Mouse (Mus musculus): ENCODE measurements at regions not wholly inside any gene's neighbourhood (a gene's known extent, or its start where the extent isn't known, plus 50 kb on each side); places are given as distances from the start of the nearest gene placed in this dataset.

DNA sequence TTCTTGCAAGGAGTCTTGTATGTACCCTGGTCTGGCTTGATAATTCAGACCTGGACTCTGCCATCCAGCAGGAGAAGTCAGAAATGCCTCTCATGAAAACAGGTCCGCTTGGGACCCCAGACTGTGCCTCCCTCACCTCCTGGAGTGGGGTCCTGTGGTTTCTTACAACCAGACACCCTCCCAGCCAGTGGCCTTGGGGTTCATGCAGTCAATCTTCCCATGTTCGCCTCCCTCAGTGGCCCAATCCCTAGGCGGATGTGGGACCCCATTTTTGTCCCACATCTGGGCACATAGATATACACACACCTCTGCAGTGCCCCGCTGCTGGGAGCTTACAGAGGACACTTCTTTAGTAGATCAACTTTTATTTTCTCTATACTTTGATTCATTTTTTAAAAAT, 217.7 kb downstream of the Lrfn2 start:
- Histone ChIP-seq H3K4me2 (replicated peaks) (no peak overlapping the region), H3K36me3 (replicated peaks; ENCODE audit: control insufficient read depth, insufficient read depth) (no peaks in the 10 kb centered on the region), H3K9me3 (ENCODE audit: control insufficient read depth, low read length) (no peaks in the 10 kb centered on the region), H3K27me3 (ENCODE audit: control insufficient read depth, insufficient read depth, low read length) (no peaks in the 10 kb centered on the region), H3K9ac (no peak overlapping the region), H3K4me1 (replicated peaks; ENCODE audit: control insufficient read depth, insufficient read depth, low read length) (no peaks in the 10 kb centered on the region), H3K27ac (no peak overlapping the region), H3K4me3 (replicated peaks; ENCODE audit: low read length) (no peak overlapping the region)
- DNase-seq (ENCODE audit: low spot score), result no peak
- ATAC-seq (ENCODE audit: low FRiP score), result no peak
- WGBS, result 82% methylated on average over 4 of the region's 4 CpGs

DNA sequence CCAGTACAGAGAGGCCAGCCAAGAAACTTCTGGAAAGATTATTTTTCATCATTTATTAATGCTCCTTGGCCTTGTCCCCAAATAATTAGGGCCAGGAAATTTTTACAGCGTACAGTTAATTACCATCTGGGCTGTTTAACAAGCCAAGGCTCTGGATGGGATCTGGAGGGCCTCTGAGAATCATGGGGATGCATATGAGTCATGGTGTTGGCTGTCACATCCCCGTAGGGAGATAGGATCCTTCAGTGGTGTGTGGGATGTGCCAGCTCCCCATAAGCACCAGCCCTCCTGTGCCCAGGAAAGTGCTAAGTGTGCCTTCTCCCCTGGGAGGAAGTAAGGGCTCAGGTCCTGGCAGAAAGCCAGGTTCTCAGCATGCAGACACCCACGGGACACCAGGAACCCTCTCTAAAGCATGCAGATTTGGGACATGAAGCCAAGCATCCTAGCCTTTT, 218.8 kb downstream of the Lrfn2 start:
- H3K27ac ChIP-seq, result no peak overlapping the region
- no peaks in the 10 kb centered on the region for H3K27me3 ChIP-seq (ENCODE audit: control insufficient read depth, insufficient read depth, low read length)
- DNase-seq (ENCODE audit: low spot score), result no peak
- no peaks in the 10 kb centered on the region for H3K9me3 ChIP-seq (ENCODE audit: control insufficient read depth, low read length)
- no peaks in the 10 kb centered on the region for H3K36me3 ChIP-seq (replicated peaks; ENCODE audit: control insufficient read depth, insufficient read depth)
- 70% methylated on average over 3 of the region's 3 CpGs for WGBS
- no peak overlapping the region for H3K4me2 ChIP-seq (replicated peaks)
- H3K9ac ChIP-seq, result no peak overlapping the region
- H3K4me1 ChIP-seq (replicated peaks; ENCODE audit: control insufficient read depth, insufficient read depth, low read length), result no peaks in the 10 kb centered on the region
- H3K4me3 ChIP-seq (replicated peaks; ENCODE audit: low read length), result no peak overlapping the region
- no peak for ATAC-seq (ENCODE audit: low FRiP score)

DNA sequence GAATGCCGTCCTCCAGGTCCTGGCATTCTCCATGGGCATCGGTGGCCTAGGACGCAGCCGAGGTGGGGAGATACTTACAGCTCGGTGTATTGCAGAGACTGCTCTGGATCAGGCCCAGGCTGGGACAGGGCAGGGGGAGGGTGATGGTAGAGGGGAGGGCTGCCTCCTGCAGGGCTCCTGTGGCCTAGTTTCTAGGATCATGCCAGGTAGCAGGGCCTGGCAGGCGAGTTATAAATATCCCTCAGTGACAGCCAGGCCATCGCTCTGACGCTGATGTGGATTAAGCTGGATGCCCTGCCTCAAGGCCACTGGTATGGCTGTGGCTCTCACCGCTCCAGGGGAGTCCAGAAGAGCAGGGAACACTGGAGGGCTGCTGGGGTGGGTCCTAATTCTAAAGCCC, 221.8 kb downstream of the Lrfn2 start:
- Histone ChIP-seq H3K27ac (no peak overlapping the region), H3K4me1 (replicated peaks; ENCODE audit: control insufficient read depth, insufficient read depth, low read length) (no peaks in the 10 kb centered on the region), H3K9me3 (ENCODE audit: control insufficient read depth, low read length) (no peaks in the 10 kb centered on the region), H3K4me2 (replicated peaks) (no peak overlapping the region), H3K4me3 (replicated peaks; ENCODE audit: low read length) (no peak overlapping the region), H3K9ac (no peak overlapping the region), H3K36me3 (replicated peaks; ENCODE audit: control insufficient read depth, insufficient read depth) (no peaks in the 10 kb centered on the region), H3K27me3 (ENCODE audit: control insufficient read depth, insufficient read depth, low read length) (no peaks in the 10 kb centered on the region)
- no peak for DNase-seq (ENCODE audit: low spot score)
- WGBS, result 84% methylated on average over 9 of the region's 9 CpGs
- no peak for ATAC-seq (ENCODE audit: low FRiP score)

DNA sequence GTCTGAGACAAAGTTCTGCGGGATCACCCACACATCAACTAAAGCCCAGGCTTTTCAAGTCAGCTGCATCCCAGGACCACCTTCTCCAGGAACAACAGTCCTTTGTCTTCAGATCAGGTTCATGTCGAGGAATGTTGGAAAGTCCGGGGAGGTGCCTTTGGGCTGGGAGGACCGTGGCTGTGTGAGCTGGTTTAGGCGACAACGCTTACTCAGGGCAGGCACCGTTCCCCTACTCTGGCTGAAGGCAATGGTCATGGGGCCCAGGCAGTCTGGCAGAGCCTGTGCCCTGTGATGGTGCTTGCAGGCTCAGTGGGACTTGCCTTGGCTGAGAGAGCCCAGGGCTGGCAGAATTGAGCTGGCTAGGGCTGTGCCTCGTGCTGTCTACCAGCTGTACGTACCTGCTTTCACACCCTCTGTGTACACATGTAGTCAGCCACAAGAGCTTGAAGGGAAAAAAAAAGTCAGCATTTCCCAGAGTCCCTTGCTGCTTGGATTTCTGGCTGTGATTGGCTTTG, 222.9 kb downstream of the Lrfn2 start:
- Histone ChIP-seq H3K4me2 (replicated peaks) (no peak overlapping the region), H3K27me3 (ENCODE audit: control insufficient read depth, insufficient read depth, low read length) (no peaks in the 10 kb centered on the region), H3K4me3 (replicated peaks; ENCODE audit: low read length) (no peak overlapping the region), H3K27ac (no peak overlapping the region), H3K4me1 (replicated peaks; ENCODE audit: control insufficient read depth, insufficient read depth, low read length) (no peaks in the 10 kb centered on the region), H3K36me3 (replicated peaks; ENCODE audit: control insufficient read depth, insufficient read depth) (no peaks in the 10 kb centered on the region), H3K9ac (no peak overlapping the region), H3K9me3 (ENCODE audit: control insufficient read depth, low read length) (no peaks in the 10 kb centered on the region)
- no peak for DNase-seq (ENCODE audit: low spot score)
- 85% methylated on average over 9 of the region's 9 CpGs for WGBS
- ATAC-seq (ENCODE audit: low FRiP score), result no peak

DNA sequence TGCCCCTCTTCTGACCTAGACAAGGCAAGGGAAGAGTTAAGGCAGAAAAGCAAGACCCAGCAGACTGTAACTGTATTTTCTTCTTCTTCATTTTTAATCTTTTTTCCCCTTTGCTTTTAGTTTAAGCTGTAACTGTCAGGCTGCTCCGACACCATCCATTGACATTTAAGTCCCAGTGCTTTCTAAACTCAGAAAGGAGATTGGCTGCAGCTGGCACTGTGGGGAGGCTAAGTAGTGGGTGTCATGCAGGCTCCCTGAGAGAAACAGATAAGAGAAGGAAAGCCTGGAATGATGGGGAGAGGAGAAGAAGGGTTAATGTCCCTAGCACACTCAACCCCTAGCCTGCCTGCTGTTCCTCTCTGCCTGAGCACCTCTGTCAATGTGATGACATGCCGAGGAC, 225.4 kb downstream of the Lrfn2 start:
- WGBS, result 79% methylated on average over 2 of the region's 2 CpGs

DNA sequence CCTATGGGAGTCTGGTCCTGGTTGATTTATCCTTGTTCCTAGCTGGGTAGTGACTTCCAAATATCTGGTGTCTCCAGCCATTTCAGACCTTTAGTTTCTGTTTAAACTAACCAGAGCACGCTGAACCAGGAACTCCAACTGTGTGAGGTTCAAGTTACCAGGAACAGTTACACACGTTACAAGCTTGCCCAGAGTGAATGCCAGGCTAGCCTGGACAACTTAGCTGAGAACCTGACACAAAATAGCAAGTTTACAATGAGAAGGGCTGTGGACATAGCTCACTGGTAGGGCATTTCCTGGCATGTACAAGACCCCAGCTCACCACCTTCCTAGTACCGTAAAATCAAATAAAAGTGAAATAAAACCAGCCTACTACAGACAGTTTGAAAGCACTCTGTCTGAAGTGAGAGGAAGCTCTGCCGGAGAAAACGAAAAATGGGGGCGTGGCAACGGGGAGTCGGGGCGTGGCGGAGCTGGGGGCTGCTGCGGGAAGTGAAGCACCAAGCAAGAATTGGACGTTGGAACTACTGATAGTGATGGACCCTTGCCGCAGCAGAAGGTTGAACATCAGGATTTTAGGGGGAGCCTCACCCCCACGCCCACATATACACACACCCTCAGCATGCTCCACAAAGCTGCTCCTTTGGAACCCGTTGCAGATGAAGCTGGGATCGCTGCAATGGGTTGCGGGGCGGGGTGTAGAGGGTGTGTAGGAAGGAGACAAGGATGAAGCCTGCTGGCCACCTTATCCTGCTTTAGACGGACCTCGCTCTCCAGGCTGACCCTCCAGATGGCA, 239.3 kb downstream of the Lrfn2 start:
- H3K36me3 ChIP-seq (replicated peaks; ENCODE audit: control insufficient read depth, insufficient read depth), result no peaks in the 10 kb centered on the region
- H3K27me3 ChIP-seq (ENCODE audit: control insufficient read depth, insufficient read depth, low read length), result no peaks in the 10 kb centered on the region
- peak overlapping the region; percentile 40; the same call in 1 of the 2 replicates for H3K9ac ChIP-seq
- no peaks in the 10 kb centered on the region for H3K9me3 ChIP-seq (ENCODE audit: control insufficient read depth, low read length)
- H3K4me3 ChIP-seq (replicated peaks; ENCODE audit: low read length), result peak overlapping the region; percentile 27
- H3K4me2 ChIP-seq (replicated peaks), result peak overlapping the region; percentile 55
- DNase-seq (ENCODE audit: low spot score), result peak; percentile 45
- 8% methylated on average over 20 of the region's 20 CpGs for WGBS
- peaks cover 11% of the 10 kb centered on the region for H3K4me1 ChIP-seq (replicated peaks; ENCODE audit: control insufficient read depth, insufficient read depth, low read length)
- no peak for ATAC-seq (ENCODE audit: low FRiP score)
- H3K27ac ChIP-seq, result no peak overlapping the region

More for the DNA sequence above, 225.4 kb downstream of the Lrfn2 start:
- no peaks in the 10 kb centered on the region for H3K9me3 ChIP-seq (ENCODE audit: control insufficient read depth, low read length)
- no peak overlapping the region for H3K27ac ChIP-seq
- no peak overlapping the region for H3K4me3 ChIP-seq (replicated peaks; ENCODE audit: low read length)
- no peak overlapping the region for H3K9ac ChIP-seq
- DNase-seq (ENCODE audit: low spot score), result no peak
- H3K36me3 ChIP-seq (replicated peaks; ENCODE audit: control insufficient read depth, insufficient read depth), result no peaks in the 10 kb centered on the region
- no peaks in the 10 kb centered on the region for H3K27me3 ChIP-seq (ENCODE audit: control insufficient read depth, insufficient read depth, low read length)
- no peak overlapping the region for H3K4me2 ChIP-seq (replicated peaks)
- H3K4me1 ChIP-seq (replicated peaks; ENCODE audit: control insufficient read depth, insufficient read depth, low read length), result no peaks in the 10 kb centered on the region
- no peak for ATAC-seq (ENCODE audit: low FRiP score)

DNA sequence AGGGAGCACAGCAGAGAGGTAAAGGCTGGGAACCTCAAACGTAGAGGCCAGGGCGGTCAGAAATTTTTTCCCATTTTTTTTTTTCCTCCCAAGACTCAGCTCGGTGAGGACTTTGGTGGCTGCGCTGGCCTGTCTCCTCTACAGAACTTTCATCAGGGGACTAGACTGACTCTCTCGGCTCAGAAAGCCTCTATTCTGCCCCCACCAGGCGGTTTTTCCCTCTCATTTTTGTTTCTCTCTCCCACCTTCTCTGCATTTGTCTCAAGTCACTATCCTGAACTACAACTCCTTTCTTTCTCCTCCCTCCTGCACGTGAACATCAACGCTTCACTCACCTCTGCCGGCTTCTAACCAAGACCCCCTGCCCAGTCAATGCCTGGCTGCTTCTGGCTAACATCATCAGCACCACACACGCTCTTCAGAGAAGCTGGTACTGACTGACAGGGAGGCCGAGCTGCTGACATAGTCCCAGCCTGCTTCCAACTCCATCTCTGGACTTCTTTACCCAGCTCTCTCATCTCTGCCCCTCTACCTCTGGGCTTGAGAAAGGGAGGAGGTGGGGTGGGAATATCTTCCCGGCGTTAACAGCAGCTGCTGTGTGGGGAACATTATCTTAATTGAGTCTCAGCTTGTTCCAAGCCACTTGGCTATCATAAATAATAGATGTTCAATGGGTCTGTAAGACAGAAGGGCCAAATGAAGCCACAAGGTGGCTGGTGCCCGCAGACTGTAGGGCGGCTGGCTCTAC, 240.0 kb downstream of the Lrfn2 start:
- no peaks in the 10 kb centered on the region for H3K9me3 ChIP-seq (ENCODE audit: control insufficient read depth, low read length)
- H3K4me3 ChIP-seq (replicated peaks; ENCODE audit: low read length), result peak overlapping the region; percentile 27
- no peaks in the 10 kb centered on the region for H3K36me3 ChIP-seq (replicated peaks; ENCODE audit: control insufficient read depth, insufficient read depth)
- 11% methylated on average over 15 of the region's 15 CpGs for WGBS
- peak; percentile 31; the same call in 1 of the 2 replicates for ATAC-seq (ENCODE audit: low FRiP score)
- H3K27me3 ChIP-seq (ENCODE audit: control insufficient read depth, insufficient read depth, low read length), result no peaks in the 10 kb centered on the region
- peak; percentile 67 for DNase-seq (ENCODE audit: low spot score)
- peak overlapping the region; percentile 40; the same call in 1 of the 2 replicates for H3K9ac ChIP-seq
- H3K27ac ChIP-seq, result no peak overlapping the region
- peak overlapping the region; percentile 55 for H3K4me2 ChIP-seq (replicated peaks)
- peaks cover 11% of the 10 kb centered on the region for H3K4me1 ChIP-seq (replicated peaks; ENCODE audit: control insufficient read depth, insufficient read depth, low read length)

DNA sequence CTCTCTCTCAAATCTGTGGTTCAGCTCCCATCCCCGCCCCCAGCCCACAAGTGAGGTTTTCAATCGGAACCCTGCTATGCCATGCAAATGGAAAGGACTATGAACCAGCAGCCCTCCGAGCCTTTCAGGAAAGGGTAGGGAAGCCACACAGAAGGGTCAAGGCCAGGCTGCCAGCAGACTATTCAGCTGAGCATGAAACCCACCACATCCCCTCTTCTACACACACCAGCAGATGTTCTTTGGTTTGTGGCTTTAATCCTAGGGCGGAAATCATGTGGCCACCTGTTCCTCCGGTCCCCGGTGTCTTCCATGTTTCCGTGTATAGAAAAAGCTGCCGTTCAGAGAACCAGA, 240.6 kb downstream of the Lrfn2 start:
- Histone ChIP-seq H3K27ac (no peak overlapping the region), H3K27me3 (ENCODE audit: control insufficient read depth, insufficient read depth, low read length) (no peaks in the 10 kb centered on the region), H3K9ac (no peak overlapping the region), H3K4me2 (replicated peaks) (peak overlapping the region; percentile 55; the same call in 1 of the 2 replicates), H3K4me3 (replicated peaks; ENCODE audit: low read length) (no peak overlapping the region), H3K36me3 (replicated peaks; ENCODE audit: control insufficient read depth, insufficient read depth) (no peaks in the 10 kb centered on the region), H3K9me3 (ENCODE audit: control insufficient read depth, low read length) (no peaks in the 10 kb centered on the region), H3K4me1 (replicated peaks; ENCODE audit: control insufficient read depth, insufficient read depth, low read length) (peaks cover 11% of the 10 kb centered on the region)
- 51% methylated on average over 8 of the region's 8 CpGs for WGBS
- DNase-seq (ENCODE audit: low spot score) (no peak), ATAC-seq (ENCODE audit: low FRiP score) (no peak)

DNA sequence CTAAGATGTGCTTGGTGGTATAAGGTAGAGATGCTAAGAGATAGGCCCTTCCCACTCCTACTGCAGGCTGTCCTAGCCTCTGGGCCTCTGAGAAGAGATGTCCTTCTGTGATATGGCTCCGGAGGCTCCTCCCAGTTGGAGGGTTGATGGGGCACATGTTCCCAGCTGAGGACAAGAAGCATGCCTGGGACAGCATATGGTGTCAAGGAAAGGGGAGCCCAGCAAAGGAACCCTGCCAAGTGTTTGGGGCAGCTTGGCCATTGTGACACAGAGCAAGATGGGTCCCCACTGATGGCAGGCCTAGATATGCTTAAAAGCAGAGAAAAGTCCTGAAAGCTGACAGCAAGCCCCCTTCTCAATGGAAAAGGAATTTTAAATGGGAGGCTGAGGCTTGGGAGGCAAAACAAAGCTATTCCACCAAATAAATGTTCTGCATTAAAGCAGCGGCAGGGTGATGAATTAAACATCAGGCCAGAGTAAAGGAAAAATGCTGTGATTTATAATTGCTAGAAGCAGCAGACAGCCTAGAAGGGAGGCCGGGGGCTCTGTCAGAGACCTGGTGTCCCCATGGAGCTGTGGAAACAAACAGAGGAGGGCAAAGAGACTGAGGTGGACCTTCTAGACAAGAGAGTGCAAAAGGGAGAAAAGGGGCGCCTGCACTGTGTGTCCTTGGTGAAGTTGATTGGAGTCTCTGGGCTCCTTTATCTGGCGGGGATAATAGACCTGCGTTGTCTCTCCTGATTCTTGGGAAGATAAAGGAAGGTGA, 246.0 kb downstream of the Lrfn2 start:
- Histone ChIP-seq H3K4me3 (replicated peaks; ENCODE audit: low read length) (no peak overlapping the region), H3K9ac (no peak overlapping the region), H3K36me3 (replicated peaks; ENCODE audit: control insufficient read depth, insufficient read depth) (no peaks in the 10 kb centered on the region), H3K4me1 (replicated peaks; ENCODE audit: control insufficient read depth, insufficient read depth, low read length) (0 out of 2 replicates have a peak, but pooled peaks cover 8% of the 10 kb centered on the region), H3K4me2 (replicated peaks) (no peak overlapping the region), H3K27me3 (ENCODE audit: control insufficient read depth, insufficient read depth, low read length) (no peaks in the 10 kb centered on the region), H3K27ac (no peak overlapping the region), H3K9me3 (ENCODE audit: control insufficient read depth, low read length) (no peaks in the 10 kb centered on the region)
- ATAC-seq (ENCODE audit: low FRiP score) (no peak), DNase-seq (ENCODE audit: low spot score) (no peak)
- WGBS, result 53% methylated on average over 6 of the region's 6 CpGs
